Mouse (Mus musculus): ENCODE measurements around the gene Btd. TPM values are rescaled to one million over a fixed set of nuclear protein-coding genes. Genes with fewer than 3 reads are reported as not detected.

Gene Btd
- total and polyA plus RNA-seq, 2 experiments from 2014 or later = 18.5 to 21.9 TPM

DNA sequence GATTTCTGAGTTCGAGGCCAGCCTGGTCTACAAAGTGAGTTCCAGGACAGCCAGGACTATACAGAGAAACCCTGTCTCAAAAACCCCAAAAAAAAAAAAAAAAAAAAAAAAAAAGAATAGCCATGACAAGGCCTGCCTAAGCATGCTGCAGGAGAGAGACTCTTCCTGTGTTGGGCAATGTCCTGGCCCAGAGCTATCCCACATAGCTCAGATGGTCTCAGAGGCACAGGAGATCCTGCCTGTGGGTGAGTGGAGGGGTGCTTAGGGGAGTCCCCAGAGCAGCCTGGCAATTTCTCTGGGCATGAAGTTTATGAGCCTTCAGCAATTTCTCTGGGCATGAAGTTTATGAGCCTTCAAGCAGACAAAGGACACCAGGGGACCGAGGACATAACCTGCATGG, 42.8 kb downstream of the Btd start:
- Histone ChIP-seq H3K4me1 (ENCODE audit: insufficient read depth, low read length) (no peaks in the 10 kb centered on the region), H3K27me3 (ENCODE audit: insufficient read depth, low read length) (no peaks in the 10 kb centered on the region), H3K4me2 (ENCODE audit: low read depth, low read length, poor library complexity, severe bottlenecking) (no peak overlapping the region), H3K9ac (replicated peaks; ENCODE audit: low read length, poor library complexity, severe bottlenecking) (no peak overlapping the region), H3K4me3 (ENCODE audit: low read depth, low read length) (no peak overlapping the region), H3K9me3 (ENCODE audit: low read length) (no peaks in the 10 kb centered on the region), H3K36me3 (ENCODE audit: insufficient read depth, low read length) (no peaks in the 10 kb centered on the region), H3K27ac (ENCODE audit: low read depth, low read length) (no peak overlapping the region)
- 94% methylated on average over 2 of the region's 2 CpGs for WGBS
- no peak for ATAC-seq (ENCODE audit: low FRiP score)
- DNase-seq (ENCODE audit: low spot score) = no peak
- TF ChIP-seq CTCF (IDR thresholded peaks at IDR 0.05) = no peak

- no peaks in the 10 kb centered on the region for H3K27me3 ChIP-seq (ENCODE audit: insufficient read depth, low read length)
- H3K4me3 ChIP-seq (ENCODE audit: low read depth, low read length) = no peak overlapping the region
- DNase-seq (ENCODE audit: low spot score) (no peak), ATAC-seq (ENCODE audit: low FRiP score) (no peak)
- 78% methylated on average over 7 of the region's 7 CpGs for WGBS
- no peaks in the 10 kb centered on the region for H3K4me1 ChIP-seq (ENCODE audit: insufficient read depth, low read length)
- H3K9ac ChIP-seq (replicated peaks; ENCODE audit: low read length, poor library complexity, severe bottlenecking) = no peak overlapping the region
- no peak overlapping the region for H3K27ac ChIP-seq (ENCODE audit: low read depth, low read length)
- no peaks in the 10 kb centered on the region for H3K9me3 ChIP-seq (ENCODE audit: low read length)
- no peaks in the 10 kb centered on the region for H3K36me3 ChIP-seq (ENCODE audit: insufficient read depth, low read length)
- no peak overlapping the region for H3K4me2 ChIP-seq (ENCODE audit: low read depth, low read length, poor library complexity, severe bottlenecking)
- TF ChIP-seq CTCF (IDR thresholded peaks at IDR 0.05) = no peak
Observed at GRCm38 (mm10) chr14:31684343-31685040, 43.7 kb downstream of the Btd start.

GRCm38 (mm10) chr14:31685680-31686079, 44.9 kb downstream of the Btd start:
- Histone ChIP-seq H3K27ac (ENCODE audit: low read depth, low read length) (no peak overlapping the region), H3K4me3 (ENCODE audit: low read depth, low read length) (no peak overlapping the region), H3K9me3 (ENCODE audit: low read length) (no peaks in the 10 kb centered on the region), H3K36me3 (ENCODE audit: insufficient read depth, low read length) (no peaks in the 10 kb centered on the region), H3K9ac (replicated peaks; ENCODE audit: low read length, poor library complexity, severe bottlenecking) (no peak overlapping the region), H3K27me3 (ENCODE audit: insufficient read depth, low read length) (no peaks in the 10 kb centered on the region), H3K4me2 (ENCODE audit: low read depth, low read length, poor library complexity, severe bottlenecking) (no peak overlapping the region), H3K4me1 (ENCODE audit: insufficient read depth, low read length) (no peaks in the 10 kb centered on the region)
- TF ChIP-seq CTCF (IDR thresholded peaks at IDR 0.05) = no peak
- ATAC-seq (ENCODE audit: low FRiP score) (no peak), DNase-seq (ENCODE audit: low spot score) (no peak)
- WGBS = 92% methylated on average over 10 of the region's 10 CpGs

GRCm38 (mm10) chr14:31686231-31686630, 45.4 kb downstream of the Btd start:
- Histone ChIP-seq H3K4me1 (ENCODE audit: insufficient read depth, low read length) (no peaks in the 10 kb centered on the region), H3K4me2 (ENCODE audit: low read depth, low read length, poor library complexity, severe bottlenecking) (no peak overlapping the region), H3K9me3 (ENCODE audit: low read length) (no peaks in the 10 kb centered on the region), H3K27me3 (ENCODE audit: insufficient read depth, low read length) (no peaks in the 10 kb centered on the region), H3K4me3 (ENCODE audit: low read depth, low read length) (no peak overlapping the region), H3K36me3 (ENCODE audit: insufficient read depth, low read length) (no peaks in the 10 kb centered on the region), H3K9ac (replicated peaks; ENCODE audit: low read length, poor library complexity, severe bottlenecking) (no peak overlapping the region), H3K27ac (ENCODE audit: low read depth, low read length) (no peak overlapping the region)
- DNase-seq (ENCODE audit: low spot score) (no peak), ATAC-seq (ENCODE audit: low FRiP score) (no peak)
- WGBS = 100% methylated on average over 1 of the region's 1 CpGs
- no peak for TF ChIP-seq CTCF (IDR thresholded peaks at IDR 0.05)

- TF ChIP-seq CTCF (IDR thresholded peaks at IDR 0.05) = no peak
- H3K36me3 ChIP-seq (ENCODE audit: insufficient read depth, low read length) = 0 out of 2 replicates have a peak, but pooled peaks cover 3% of the 10 kb centered on the region
- no peaks in the 10 kb centered on the region for H3K9me3 ChIP-seq (ENCODE audit: low read length)
- no peak overlapping the region for H3K4me2 ChIP-seq (ENCODE audit: low read depth, low read length, poor library complexity, severe bottlenecking)
- H3K27ac ChIP-seq (ENCODE audit: low read depth, low read length) = no peak overlapping the region
- no peak overlapping the region for H3K4me3 ChIP-seq (ENCODE audit: low read depth, low read length)
- 93% methylated on average over 6 of the region's 6 CpGs for WGBS
- H3K4me1 ChIP-seq (ENCODE audit: insufficient read depth, low read length) = no peaks in the 10 kb centered on the region
- no peaks in the 10 kb centered on the region for H3K27me3 ChIP-seq (ENCODE audit: insufficient read depth, low read length)
- no peak for DNase-seq (ENCODE audit: low spot score)
- H3K9ac ChIP-seq (replicated peaks; ENCODE audit: low read length, poor library complexity, severe bottlenecking) = no peak overlapping the region
- no peak for ATAC-seq (ENCODE audit: low FRiP score)
Observed at GRCm38 (mm10) chr14:31692536-31692935, 51.7 kb downstream of the Btd start.

GRCm38 (mm10) chr14:31696206-31696984, 55.6 kb downstream of the Btd start:
- Histone ChIP-seq H3K36me3 (ENCODE audit: insufficient read depth, low read length) (peaks cover 23% of the 10 kb centered on the region; the same call in 1 of the 2 replicates), H3K27ac (ENCODE audit: low read depth, low read length) (no peak overlapping the region), H3K9ac (replicated peaks; ENCODE audit: low read length, poor library complexity, severe bottlenecking) (no peak overlapping the region), H3K4me2 (ENCODE audit: low read depth, low read length, poor library complexity, severe bottlenecking) (no peak overlapping the region), H3K4me3 (ENCODE audit: low read depth, low read length) (no peak overlapping the region), H3K9me3 (ENCODE audit: low read length) (no peaks in the 10 kb centered on the region), H3K27me3 (ENCODE audit: insufficient read depth, low read length) (no peaks in the 10 kb centered on the region), H3K4me1 (ENCODE audit: insufficient read depth, low read length) (no peaks in the 10 kb centered on the region)
- 85% methylated on average over 9 of the region's 9 CpGs for WGBS
- DNase-seq (ENCODE audit: low spot score) (no peak), ATAC-seq (ENCODE audit: low FRiP score) (no peak)
- no peak for TF ChIP-seq CTCF (IDR thresholded peaks at IDR 0.05)
